12 mouse cellular contexts compared by ENCODE assay signal in the genomic region with DNA sequence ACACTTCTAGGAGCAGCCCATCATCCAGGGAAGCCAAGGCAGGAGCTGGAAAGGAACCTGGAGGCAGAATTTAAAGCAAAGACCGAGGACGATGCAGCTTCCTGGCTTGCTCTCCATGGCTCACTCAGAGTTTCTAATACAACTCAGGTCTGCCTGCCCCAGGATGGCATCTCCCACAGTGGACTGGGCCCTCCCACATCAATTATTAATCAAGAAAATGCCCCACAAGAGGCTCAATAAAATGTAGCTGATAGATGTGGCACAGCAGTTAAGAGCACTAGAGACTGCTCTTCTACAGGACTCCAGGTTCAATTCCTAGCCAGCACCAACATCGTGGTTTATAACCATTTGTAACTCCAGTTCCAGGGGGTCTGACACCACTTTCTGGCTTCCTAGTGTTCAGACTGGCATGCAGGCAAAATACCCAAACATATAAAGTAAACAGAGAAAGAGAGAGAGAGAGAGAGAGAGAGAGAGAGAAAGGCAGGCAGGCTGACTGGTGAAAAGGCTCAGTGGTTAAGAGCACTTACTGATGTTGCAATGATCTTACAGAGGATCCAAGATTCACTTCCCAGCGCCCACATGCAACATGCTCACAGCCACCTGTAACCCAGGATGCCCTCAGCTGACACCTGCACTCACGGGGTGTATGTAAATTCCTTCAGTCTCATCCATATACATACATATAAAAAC. TPM values are rescaled to one million over a fixed set of nuclear protein-coding genes. Genes with fewer than 3 reads are reported as not detected.
DNase-seq lines count a peak whose midpoint lies in the region; ATAC-seq and TF ChIP-seq lines count a peak whose summit lies in the region.
"Had no signal": no experiment of that assay in that cellular context is flagged by ENCODE, and none has a peak within 500 bp of the region (broad histone marks: within the 10 kb centered on the region; RNA-seq: fewer than 3 reads in every experiment).

No protein-coding gene starts in this region.

- no peak overlapping the region for H3K4me2 ChIP-seq in limb, embryonic 15.5 days
- H3K4me2 ChIP-seq: limb, embryonic 12.5 days had no signal

- 0 out of 2 replicates have a peak overlapping the region, but pooled peaks have one; percentile 58 for H3K27ac ChIP-seq in kidney, adult 2 months (ENCODE audit: insufficient read depth, low read depth, low read length)
- 0 out of 2 replicates have a peak overlapping the region, but pooled peaks have one; percentile 27 for H3K27ac ChIP-seq in limb, embryonic 15.5 days

- no peak overlapping the region for H3K9ac ChIP-seq in limb, embryonic 15.5 days
- H3K9ac ChIP-seq: limb, embryonic 12.5 days had no signal

- H3K9me3 ChIP-seq in limb, embryonic 15.5 days: no peaks in the 10 kb centered on the region
- H3K9me3 ChIP-seq: limb, embryonic 12.5 days had no signal

- H3K36me3 ChIP-seq in kidney, adult 2 months (ENCODE audit: control insufficient read depth, insufficient read depth, low read length): no peaks in the 10 kb centered on the region
- peaks cover 14% of the 10 kb centered on the region for H3K36me3 ChIP-seq in limb, embryonic 15.5 days

- no peak overlapping the region for H3K4me3 ChIP-seq in kidney, adult 2 months (ENCODE audit: insufficient read depth, low read depth, low read length)
- H3K4me3 ChIP-seq in limb, embryonic 15.5 days: no peak overlapping the region
- H3K4me3 ChIP-seq: limb, embryonic 12.5 days had no signal

- TF ChIP-seq POLR2A in kidney, adult 2 months (IDR thresholded peaks at IDR 0.05; ENCODE audit: low read depth, low read length): no peak

- H3K4me1 ChIP-seq in kidney, adult 2 months (ENCODE audit: control insufficient read depth, insufficient read depth, low read length): peaks cover 52% of the 10 kb centered on the region
- H3K4me1 ChIP-seq in limb, embryonic 15.5 days: peaks cover 37% of the 10 kb centered on the region

- no peak for TF ChIP-seq CTCF in kidney, adult 2 months (conservative IDR thresholded peaks at IDR 0.05; ENCODE audit: insufficient read depth, insufficient read length, low read depth, low read length)

- no peak for ATAC-seq in limb, embryonic 15.5 days (ENCODE audit: insufficient number of reproducible peaks, low FRiP score, low TSS enrichment, low read depth)
- ATAC-seq: hindbrain, embryonic 16.5 days; midbrain, embryonic 16.5 days had no signal

- H3K27me3 ChIP-seq in kidney, adult 2 months (replicated peaks; ENCODE audit: control insufficient read depth, insufficient read depth, low read length): no peaks in the 10 kb centered on the region
- H3K27me3 ChIP-seq in limb, embryonic 15.5 days: no peaks in the 10 kb centered on the region; the same call in 1 of the 2 replicates
- H3K27me3 ChIP-seq: limb, embryonic 12.5 days had no signal

- 39% methylated on average over 5 of the region's 5 CpGs for WGBS in kidney, adult 2 months
- WGBS in limb, embryonic 15.5 days: 65% methylated on average over 5 of the region's 5 CpGs

- DNase-seq in kidney, adult 2 months: peak; percentile 77
- no peak for DNase-seq in kidney, postnatal 14 days
- peak; percentile 13 to 24 for DNase-seq in thymus, postnatal 36 days
- no peak for DNase-seq in thymus, postnatal 0 days (ENCODE audit: low spot score)
- no peak for DNase-seq in ovary, adult 18-20 months (ENCODE audit: low spot score)
- no peak for DNase-seq in cerebellum, postnatal 10 days
- DNase-seq: adrenal gland, postnatal 25 days; cerebellum, adult 8-10 months had no signal

RNA-seq across cellular contexts. Expression of a gene that starts 18.6 kb away (rescaled TPM):
- 29.2 and 34.5 TPM in 2 replicates for polyA plus RNA-seq in kidney, adult 2 months (2012; rRNA removed)
- 50.4 and 56.8 TPM in 2 replicates for polyA plus RNA-seq in thymus, postnatal 0 days (2015; fragmentation: Nextera tagmentation; extraction: Ambion mirVana)
- polyA plus RNA-seq in limb, embryonic 15.5 days (2015; fragmentation: Nextera tagmentation; extraction: Ambion mirVana): 18.2 and 19.0 TPM in 2 replicates

Comparison
In these comparisons a context has a peak if more than half of its experiments do, and no peak if none do; other contexts are left out.
1. DNase-seq: peak in kidney, adult 2 months (single experiment) and thymus, postnatal 36 days (2 of 2); none in kidney, postnatal 14 days (single experiment), thymus, postnatal 0 days (single experiment), ovary, adult 18-20 months (single experiment) and cerebellum, postnatal 10 days (0 of 2).